Mouse (Mus musculus): ENCODE data around the gene Clcf1. TPM values are rescaled to one million over a fixed set of nuclear protein-coding genes. Genes with fewer than 3 reads are reported as not detected.

Gene Clcf1
- polyA plus RNA-seq, 1 experiment from 2014 or later = 0.39 TPM

- peaks cover 54% of the 10 kb centered on the region for H3K27me3 ChIP-seq
- under 1% methylated on average over 72 of the region's 81 CpGs for WGBS
- ATAC-seq (replicated peaks) = 0 out of 2 replicates have a peak, but pooled peaks have one; percentile 38
Measured at GRCm38 (mm10) chr19:4214771-4215450, 873 bp downstream of the Clcf1 start.

GRCm38 (mm10) chr19:4215451-4215840 lies 1.4 kb downstream of the Clcf1 start:
- Histone ChIP-seq H3K4me2 (replicated peaks) (peak overlapping the region; percentile 99), H3K27ac (replicated peaks) (no peak overlapping the region), H3K9me3 (no peaks in the 10 kb centered on the region), H3K4me1 (peaks cover 41% of the 10 kb centered on the region), H3K36me3 (no peaks in the 10 kb centered on the region), H3K9ac (replicated peaks) (peak overlapping the region; percentile 55), H3K27me3 (peaks cover 54% of the 10 kb centered on the region), H3K4me3 (peak overlapping the region; percentile 52)
- ATAC-seq (replicated peaks) = no peak
- WGBS = 3% methylated on average over 19 of the region's 21 CpGs

More at GRCm38 (mm10) chr19:4214771-4215450, 873 bp downstream of the Clcf1 start:
- Histone ChIP-seq H3K4me1 (peaks cover 36% of the 10 kb centered on the region), H3K27ac (replicated peaks) (no peak overlapping the region), H3K4me3 (peak overlapping the region; percentile 52), H3K4me2 (replicated peaks) (peak overlapping the region; percentile 99), H3K9ac (replicated peaks) (peak overlapping the region; percentile 55), H3K9me3 (no peaks in the 10 kb centered on the region), H3K36me3 (no peaks in the 10 kb centered on the region)

- Histone ChIP-seq H3K9ac (replicated peaks) (no peak overlapping the region), H3K27ac (replicated peaks) (no peak overlapping the region), H3K4me1 (peaks cover 43% of the 10 kb centered on the region)
Measured at GRCm38 (mm10) chr19:4216041-4216685, 2.1 kb downstream of the Clcf1 start.

GRCm38 (mm10) chr19:4217140-4217539 lies 3.1 kb downstream of the Clcf1 start:
- peaks cover 45% of the 10 kb centered on the region for H3K27me3 ChIP-seq
- no peaks in the 10 kb centered on the region for H3K9me3 ChIP-seq
- no peak overlapping the region for H3K4me2 ChIP-seq (replicated peaks)
- no peaks in the 10 kb centered on the region for H3K36me3 ChIP-seq
- no peak overlapping the region for H3K27ac ChIP-seq (replicated peaks)
- no peak overlapping the region for H3K4me3 ChIP-seq
- no peak overlapping the region for H3K9ac ChIP-seq (replicated peaks)
- WGBS = 9% methylated on average over 5 of the region's 5 CpGs
- no peak for ATAC-seq (replicated peaks)
- peaks cover 43% of the 10 kb centered on the region for H3K4me1 ChIP-seq

More at GRCm38 (mm10) chr19:4216041-4216685, 2.1 kb downstream of the Clcf1 start:
- 25% methylated on average over 14 of the region's 14 CpGs for WGBS
- Histone ChIP-seq H3K4me3 (no peak overlapping the region), H3K9me3 (no peaks in the 10 kb centered on the region), H3K4me2 (replicated peaks) (no peak overlapping the region), H3K36me3 (no peaks in the 10 kb centered on the region), H3K27me3 (peaks cover 54% of the 10 kb centered on the region)
- ATAC-seq (replicated peaks) = no peak

- no peak overlapping the region for H3K9ac ChIP-seq (replicated peaks)
- H3K9me3 ChIP-seq = no peaks in the 10 kb centered on the region
- WGBS = 35% methylated on average over 3 of the region's 3 CpGs
- H3K36me3 ChIP-seq = no peaks in the 10 kb centered on the region
- no peak overlapping the region for H3K27ac ChIP-seq (replicated peaks)
- H3K4me2 ChIP-seq (replicated peaks) = no peak overlapping the region
- H3K4me1 ChIP-seq = peaks cover 43% of the 10 kb centered on the region
- peaks cover 42% of the 10 kb centered on the region for H3K27me3 ChIP-seq
- no peak for ATAC-seq (replicated peaks)
- no peak overlapping the region for H3K4me3 ChIP-seq
Measured at GRCm38 (mm10) chr19:4217855-4218254, 3.8 kb downstream of the Clcf1 start.

- no peak overlapping the region for H3K4me3 ChIP-seq
- 76% methylated on average over 11 of the region's 11 CpGs for WGBS
- peaks cover 41% of the 10 kb centered on the region for H3K4me1 ChIP-seq
- ATAC-seq (replicated peaks) = no peak
- H3K9me3 ChIP-seq = no peaks in the 10 kb centered on the region
- H3K27me3 ChIP-seq = peaks cover 39% of the 10 kb centered on the region
- H3K4me2 ChIP-seq (replicated peaks) = no peak overlapping the region
- no peaks in the 10 kb centered on the region for H3K36me3 ChIP-seq
- no peak overlapping the region for H3K27ac ChIP-seq (replicated peaks)
- H3K9ac ChIP-seq (replicated peaks) = no peak overlapping the region
Measured at GRCm38 (mm10) chr19:4218293-4218692, 4.3 kb downstream of the Clcf1 start.

GRCm38 (mm10) chr19:4218784-4219183 lies 4.7 kb downstream of the Clcf1 start:
- H3K27ac ChIP-seq (replicated peaks) = no peak overlapping the region
- H3K27me3 ChIP-seq = peaks cover 34% of the 10 kb centered on the region
- no peak overlapping the region for H3K4me2 ChIP-seq (replicated peaks)
- no peak overlapping the region for H3K9ac ChIP-seq (replicated peaks)
- 71% methylated on average over 1 of the region's 1 CpGs for WGBS
- no peak overlapping the region for H3K4me3 ChIP-seq
- H3K36me3 ChIP-seq = no peaks in the 10 kb centered on the region
- H3K4me1 ChIP-seq = peaks cover 36% of the 10 kb centered on the region
- no peak for ATAC-seq (replicated peaks)
- H3K9me3 ChIP-seq = no peaks in the 10 kb centered on the region

GRCm38 (mm10) chr19:4219943-4220342 lies 5.9 kb downstream of the Clcf1 start:
- no peak for ATAC-seq (replicated peaks)
- H3K27me3 ChIP-seq = peaks cover 26% of the 10 kb centered on the region
- H3K4me2 ChIP-seq (replicated peaks) = no peak overlapping the region
- no peak overlapping the region for H3K4me3 ChIP-seq
- H3K36me3 ChIP-seq = no peaks in the 10 kb centered on the region
- H3K9me3 ChIP-seq = no peaks in the 10 kb centered on the region
- no peak overlapping the region for H3K27ac ChIP-seq (replicated peaks)
- WGBS = 76% methylated on average over 6 of the region's 6 CpGs
- no peak overlapping the region for H3K9ac ChIP-seq (replicated peaks)
- peaks cover 24% of the 10 kb centered on the region for H3K4me1 ChIP-seq

GRCm38 (mm10) chr19:4220416-4220815 lies 6.4 kb downstream of the Clcf1 start:
- Histone ChIP-seq H3K36me3 (no peaks in the 10 kb centered on the region), H3K4me1 (peaks cover 19% of the 10 kb centered on the region), H3K9ac (replicated peaks) (no peak overlapping the region), H3K4me2 (replicated peaks) (no peak overlapping the region), H3K9me3 (no peaks in the 10 kb centered on the region), H3K27me3 (peaks cover 21% of the 10 kb centered on the region), H3K27ac (replicated peaks) (no peak overlapping the region), H3K4me3 (no peak overlapping the region)
- no peak for ATAC-seq (replicated peaks)
- WGBS = 38% methylated on average over 4 of the region's 4 CpGs

- H3K4me1 ChIP-seq = peaks cover 15% of the 10 kb centered on the region
- ATAC-seq (replicated peaks) = no peak
- no peak overlapping the region for H3K9ac ChIP-seq (replicated peaks)
- H3K9me3 ChIP-seq = no peaks in the 10 kb centered on the region
- no peak overlapping the region for H3K4me2 ChIP-seq (replicated peaks)
- peaks cover 14% of the 10 kb centered on the region for H3K27me3 ChIP-seq
- WGBS = 43% methylated on average over 14 of the region's 14 CpGs
- H3K27ac ChIP-seq (replicated peaks) = no peak overlapping the region
- no peak overlapping the region for H3K4me3 ChIP-seq
- no peaks in the 10 kb centered on the region for H3K36me3 ChIP-seq
Measured at GRCm38 (mm10) chr19:4220957-4221743, 7.1 kb downstream of the Clcf1 start.

GRCm38 (mm10) chr19:4222165-4222564 lies 8.1 kb downstream of the Clcf1 start:
- H3K36me3 ChIP-seq = no peaks in the 10 kb centered on the region
- peaks cover 4% of the 10 kb centered on the region; the same call in 1 of the 2 replicates for H3K27me3 ChIP-seq
- no peak for ATAC-seq (replicated peaks)
- H3K9ac ChIP-seq (replicated peaks) = no peak overlapping the region
- no peak overlapping the region for H3K27ac ChIP-seq (replicated peaks)
- H3K9me3 ChIP-seq = no peaks in the 10 kb centered on the region
- 83% methylated on average over 11 of the region's 11 CpGs for WGBS
- peaks cover 12% of the 10 kb centered on the region for H3K4me1 ChIP-seq
- no peak overlapping the region for H3K4me2 ChIP-seq (replicated peaks)
- no peak overlapping the region for H3K4me3 ChIP-seq

GRCm38 (mm10) chr19:4226779-4227178 lies 12.7 kb downstream of the Clcf1 start:
- WGBS = 92% methylated on average over 7 of the region's 7 CpGs
- no peak for ATAC-seq (replicated peaks)

More at GRCm38 (mm10) chr19:4226779-4227178, 12.7 kb downstream of the Clcf1 start:
- H3K27ac ChIP-seq (replicated peaks) = no peak overlapping the region
- no peaks in the 10 kb centered on the region for H3K9me3 ChIP-seq
- H3K4me2 ChIP-seq (replicated peaks) = no peak overlapping the region
- H3K36me3 ChIP-seq = no peaks in the 10 kb centered on the region
- no peak overlapping the region for H3K4me3 ChIP-seq
- peaks cover 14% of the 10 kb centered on the region for H3K27me3 ChIP-seq
- peaks cover 5% of the 10 kb centered on the region for H3K4me1 ChIP-seq
- H3K9ac ChIP-seq (replicated peaks) = no peak overlapping the region

Data from forebrain, embryonic 15.5 days (tissue).